Mouse (Mus musculus): ENCODE results near the gene Galc.

- TF ChIP-seq CTCF (IDR thresholded peaks at IDR 0.05; ENCODE audit: control insufficient read depth, insufficient read depth, low read length): no peak
- no peak for TF ChIP-seq POLR2A (IDR thresholded peaks at IDR 0.05; ENCODE audit: borderline replicate concordance, control insufficient read depth, low read depth, low read length)
Observed at GRCm38 (mm10) chr12:98265697-98266096, 6.4 kb upstream of the Galc start.

All from bone marrow, adult 2 months (tissue).